In genomic region chr13:33043542-33043941, GRCm38 (mm10) we compare ENCODE assay signal across 20 mouse cellular contexts. TPM values are rescaled to one million over a fixed set of nuclear protein-coding genes. Genes with fewer than 3 reads are reported as not detected.
"Had no signal": no experiment of that assay in that cellular context is flagged by ENCODE, and none has a peak within 500 bp of the region (broad histone marks: within the 10 kb centered on the region; RNA-seq: fewer than 3 reads in every experiment).

No protein-coding gene starts in this region.

- H3K4me2 ChIP-seq: neural tube, embryonic 13.5 days; neural tube, embryonic 15.5 days; stomach, embryonic 15.5 days had no signal

- H3K36me3 ChIP-seq: neural tube, embryonic 13.5 days; neural tube, embryonic 15.5 days; stomach, embryonic 15.5 days had no signal

- H3K27ac ChIP-seq: neural tube, embryonic 13.5 days; neural tube, embryonic 15.5 days; stomach, embryonic 15.5 days; stomach, postnatal 0 days had no signal

- H3K9ac ChIP-seq: neural tube, embryonic 13.5 days; neural tube, embryonic 15.5 days; stomach, embryonic 15.5 days had no signal

- DNase-seq: retina, postnatal 1 day; right cerebral cortex, adult 18-20 months; right cerebral cortex, postnatal 14 days; right cerebral cortex, postnatal 25 days; right cerebral cortex, postnatal 4 days; spleen, adult 18-20 months; thymus, adult 18-20 months; thymus, adult 2 months; thymus, postnatal 14 days; thymus, postnatal 25 days; thymus, postnatal 36 days; thymus, postnatal 4 days had no signal

- H3K4me1 ChIP-seq: neural tube, embryonic 13.5 days; neural tube, embryonic 15.5 days; stomach, embryonic 15.5 days had no signal

- H3K27me3 ChIP-seq: neural tube, embryonic 13.5 days; neural tube, embryonic 15.5 days; stomach, embryonic 15.5 days had no signal

- H3K9me3 ChIP-seq: neural tube, embryonic 15.5 days; stomach, embryonic 15.5 days had no signal

- H3K4me3 ChIP-seq: neural tube, embryonic 13.5 days; neural tube, embryonic 15.5 days; stomach, embryonic 15.5 days had no signal

RNA-seq across cellular contexts. Expression of gene Serpinb9b, which starts 16.3 kb away (rescaled TPM):
- polyA plus RNA-seq: small intestine, adult 2 months; stomach, embryonic 14.5 days; stomach, embryonic 15.5 days; stomach, embryonic 16.5 days had no signal

RNA-seq across cellular contexts. Expression of gene Serpinb1b, which starts 34.8 kb away (rescaled TPM):
- polyA plus RNA-seq: small intestine, adult 2 months; testis, adult 2 months had no signal
